Mouse (Mus musculus) leukemia stem cell, adult 10-12 weeks (primary cell): ENCODE data around the gene Vmn1r202. TPM values are rescaled to one million over a fixed set of nuclear protein-coding genes. Genes with fewer than 3 reads are reported as not detected.

Experiments
- polyA plus RNA-seq: library from polyadenylated mRNA; stranded (reverse); fragments of >175 nt; gene quantifications from 2 replicates; pipeline ENCODE4 v1.2.3, GENCODE M21; 2012; ENCODE audit warnings: low replicate concordance

The Vmn1r202 gene
- not detected in 2 replicates for polyA plus RNA-seq

DNA sequence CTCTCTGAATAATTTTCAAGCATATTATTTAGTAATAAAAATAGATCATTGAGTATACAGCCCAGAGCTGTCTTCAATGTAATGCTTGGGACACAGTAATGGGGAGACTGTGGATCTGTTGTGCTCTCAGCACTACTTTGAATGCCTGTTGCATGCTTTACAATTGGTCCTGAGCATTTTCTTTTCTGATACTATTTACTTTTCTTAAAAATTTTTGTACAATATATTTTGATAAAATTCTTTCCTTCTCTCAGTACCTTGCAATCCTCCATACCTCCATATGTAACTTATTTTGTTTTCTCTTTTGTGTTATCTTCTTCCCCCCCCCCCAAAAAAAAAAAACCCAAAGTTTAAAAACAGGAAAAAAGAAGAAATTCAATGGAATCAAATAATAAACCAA is at the start of gene Vmn1r202:
TSS of gene Vmn1r202 (minus strand) at position 101 of the 400 bp plus-strand sequence.

DNA sequence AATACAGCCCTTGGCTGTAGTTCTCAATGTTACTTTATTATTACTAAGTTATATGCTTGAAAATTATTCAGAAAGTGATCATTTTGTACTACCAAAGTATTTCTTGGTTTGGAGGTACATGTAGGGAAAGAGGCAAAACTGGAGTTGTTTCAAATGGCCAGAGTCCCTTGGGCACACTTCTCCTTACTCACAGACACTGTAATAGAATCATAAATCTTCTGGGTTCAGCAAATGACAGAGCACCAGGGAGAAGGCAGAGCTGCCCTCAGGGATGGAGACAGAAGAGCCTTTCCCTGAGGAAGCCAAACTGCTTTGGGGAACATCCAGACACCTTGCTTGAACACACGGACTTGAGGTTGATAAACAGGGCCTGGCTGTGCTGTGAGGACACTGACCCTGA is 47.7 kb upstream of the Vmn1r202 start, which contains the start of gene Vmn1r204:
TSS of gene Vmn1r204 (plus strand) at position 301 of the 400 bp plus-strand sequence.

DNA sequence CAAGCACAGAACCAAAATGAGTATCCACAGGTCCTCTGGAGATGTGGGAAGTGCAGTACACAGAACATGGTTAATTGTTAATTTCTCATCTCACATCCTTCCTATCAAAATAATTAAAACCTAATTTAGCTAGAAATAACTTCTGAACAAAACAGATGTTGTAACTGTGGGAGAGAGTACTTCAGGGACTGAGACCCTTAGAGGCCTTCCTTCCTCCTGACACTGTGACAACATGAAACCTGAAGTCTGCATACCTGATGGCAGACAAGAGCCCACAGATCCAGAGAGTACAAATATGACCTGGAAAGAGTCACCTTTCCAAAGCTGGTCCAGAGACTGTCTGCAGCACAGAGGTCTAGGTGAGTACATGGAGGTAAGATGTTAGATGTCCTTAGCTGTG is 12.6 kb upstream of the Vmn1r202 start, which contains the start of gene Vmn1r203:
TSS of gene Vmn1r203 (plus strand) at position 301 of the 400 bp plus-strand sequence.

DNA sequence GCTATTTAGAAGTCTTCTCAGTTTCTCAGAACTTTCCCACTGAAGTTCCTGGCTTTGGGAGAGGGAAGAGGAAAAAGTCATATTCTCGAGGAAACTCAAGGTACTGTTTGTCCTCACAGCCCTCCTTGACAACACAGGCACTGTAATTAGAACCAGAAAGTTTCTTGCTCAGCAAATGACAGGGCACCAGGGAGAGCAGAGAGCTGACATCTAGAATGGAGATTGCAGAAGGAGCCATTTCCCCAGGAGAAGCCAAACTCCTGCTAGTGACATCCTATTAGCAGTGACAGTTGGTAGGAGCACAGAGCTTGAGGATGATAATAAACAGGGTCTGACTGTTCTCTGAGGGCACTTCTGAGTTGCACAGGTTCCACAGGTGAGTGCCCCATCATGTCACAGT is 33.6 kb downstream of the Vmn1r202 start, which contains the start of gene Vmn1r201:
TSS of gene Vmn1r201 (plus strand) at position 301 of the 400 bp plus-strand sequence.

Other genes with a start within 250 kb of the Vmn1r202 start
- gene Vmn1r195, start 234.9 kb downstream of the Vmn1r202 start, polyA plus RNA-seq = not detected in 2 replicates
- gene Vmn1r196, start 215.5 kb downstream of the Vmn1r202 start, polyA plus RNA-seq = not detected in 2 replicates
- not detected in 2 replicates for gene Vmn1r197, start 180.8 kb downstream of the Vmn1r202 start, polyA plus RNA-seq
- gene Vmn1r198, start 155.0 kb downstream of the Vmn1r202 start, polyA plus RNA-seq = not detected in 2 replicates
- gene Vmn1r199, start 125.6 kb downstream of the Vmn1r202 start, polyA plus RNA-seq = not detected in 2 replicates
- gene Vmn1r200, start 115.0 kb downstream of the Vmn1r202 start, polyA plus RNA-seq = not detected in 2 replicates
- not detected in 2 replicates for gene Vmn1r201, start 33.5 kb downstream of the Vmn1r202 start, polyA plus RNA-seq
- gene Vmn1r203, start 12.7 kb upstream of the Vmn1r202 start, polyA plus RNA-seq = not detected in 2 replicates
- gene Vmn1r204, start 47.8 kb upstream of the Vmn1r202 start, polyA plus RNA-seq = 0.27 TPM in 1 of 2 replicates, not detected in the other
- not detected in 2 replicates for gene Vmn1r205, start 87.6 kb upstream of the Vmn1r202 start, polyA plus RNA-seq
- not detected in 2 replicates for gene Vmn1r206, start 118.9 kb upstream of the Vmn1r202 start, polyA plus RNA-seq
- gene Vmn1r207-ps, start 224.2 kb upstream of the Vmn1r202 start, polyA plus RNA-seq = 0.07 TPM in 1 of 2 replicates, not detected in the other